Mouse (Mus musculus): ENCODE measurements at regions not wholly inside any gene's neighbourhood (a gene's known extent, or its start where the extent isn't known, plus 50 kb on each side); places are given as distances from the start of the nearest gene placed in this dataset.
A peak's percentile ranks its signal among the peaks of the same experiment; 100 is the strongest.
"Not testable (repeated sequence)": the region's sequence is repeated elsewhere in the genome, so short reads cannot be mapped to it uniquely, and the experiment has no call there.

- DNase-seq (ENCODE audit: extremely low read depth, low read depth) = no peak
Observed at GRCm38 (mm10) chr12:19125541-19125940, 611.2 kb downstream of the 5730507C01Rik start.

DNA sequence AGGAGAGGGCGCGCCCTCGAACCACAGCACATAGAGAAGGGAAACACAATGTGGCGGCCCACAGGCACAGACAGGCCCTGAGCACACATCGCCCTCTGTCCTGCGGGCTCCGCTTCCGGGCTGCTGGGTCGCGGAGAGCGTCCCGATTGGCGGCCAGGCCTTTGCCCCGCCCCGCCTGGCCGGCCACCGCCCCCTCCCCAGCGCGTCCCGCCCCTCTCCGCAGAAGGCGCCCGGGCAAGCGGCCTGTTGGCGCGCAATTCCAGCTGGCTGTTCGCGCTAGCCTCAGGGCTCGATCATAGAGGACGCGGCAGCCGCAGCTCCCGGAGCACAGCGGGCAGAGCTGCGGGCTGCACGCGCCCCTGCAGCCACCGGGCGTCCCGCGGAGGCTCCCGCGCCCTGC, 661.3 kb downstream of the 5730507C01Rik start:
- DNase-seq (ENCODE audit: extremely low read depth, low read depth) = no peak

- DNase-seq (ENCODE audit: extremely low read depth, low read depth) = no peak
Observed at GRCm38 (mm10) chr12:19192396-19192795, 678.1 kb downstream of the 5730507C01Rik start.

DNA sequence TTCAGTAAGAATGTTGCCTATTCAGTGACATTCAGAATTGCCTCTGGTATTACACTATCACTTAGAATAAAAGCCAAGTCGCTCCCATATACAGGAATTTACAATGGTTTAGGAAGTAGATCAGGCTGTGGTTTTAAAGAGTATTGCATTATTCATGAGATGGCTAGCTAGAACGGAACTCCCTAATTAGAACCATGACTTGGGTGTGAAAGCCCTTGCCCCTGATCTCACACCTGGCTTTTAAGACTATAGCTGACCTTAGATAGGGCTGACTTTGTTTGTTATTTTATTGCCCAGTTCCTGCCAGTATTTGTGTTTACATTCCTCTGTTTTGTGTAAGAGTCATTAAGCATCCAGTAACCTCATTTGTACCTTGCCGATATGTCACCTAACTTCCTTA, 678.7 kb downstream of the 5730507C01Rik start:
- not testable (repeated sequence) for DNase-seq (ENCODE audit: extremely low read depth, low read depth)

- not testable (repeated sequence) for DNase-seq (ENCODE audit: extremely low read depth, low read depth)
Observed at GRCm38 (mm10) chr12:19223996-19224395, 709.7 kb downstream of the 5730507C01Rik start.

DNA sequence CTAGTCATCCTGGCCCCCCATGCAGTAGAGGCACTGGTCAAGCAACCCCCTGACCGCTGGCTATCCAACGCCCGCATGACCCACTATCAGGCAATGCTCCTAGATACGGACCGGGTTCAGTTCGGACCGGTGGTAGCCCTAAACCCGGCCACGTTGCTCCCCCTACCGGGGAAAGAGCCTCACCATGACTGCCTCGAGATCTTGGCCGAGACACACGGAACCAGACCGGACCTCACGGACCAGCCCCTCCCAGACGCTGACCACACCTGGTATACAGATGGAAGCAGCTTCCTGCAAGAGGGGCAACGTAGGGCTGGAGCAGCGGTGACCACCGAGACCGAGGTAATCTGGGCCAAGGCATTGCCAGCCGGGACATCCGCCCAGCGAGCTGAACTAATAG, 707.6 kb upstream of the Gm21863 start:
- DNase-seq (ENCODE audit: extremely low read depth, low read depth) = peak; percentile 15

DNA sequence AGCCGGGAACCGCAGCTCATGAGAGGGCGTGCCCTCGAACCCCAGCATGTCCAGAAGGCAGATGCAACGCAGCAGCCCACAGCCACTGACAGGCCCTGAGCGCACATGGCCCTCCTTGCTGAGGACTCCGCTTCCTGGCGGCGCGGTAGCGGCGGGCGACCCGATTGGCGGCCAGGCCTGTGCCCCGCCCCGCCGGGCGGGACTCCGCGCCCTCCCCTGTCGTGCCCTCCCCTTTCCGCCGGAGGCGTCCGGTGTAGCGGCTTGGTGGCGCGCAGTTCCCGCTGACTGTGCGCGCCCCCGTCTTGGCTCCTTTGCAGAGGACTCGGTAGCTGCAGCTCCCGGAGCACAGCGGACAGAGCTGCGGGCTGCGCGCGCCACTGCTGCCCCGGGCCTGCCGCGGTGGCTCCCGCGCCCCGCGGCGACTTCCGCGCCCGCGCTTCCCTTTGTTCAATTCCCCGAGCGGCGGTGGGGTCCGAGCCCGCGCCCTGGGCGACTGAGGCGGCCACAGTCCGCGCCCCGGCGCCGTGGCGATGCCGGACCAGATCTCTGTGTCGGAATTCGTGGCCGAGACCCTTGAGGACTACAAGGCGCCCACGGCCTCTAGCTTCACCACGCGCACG, 665.9 kb upstream of the Gm21863 start:
- DNase-seq (ENCODE audit: extremely low read depth, low read depth) = not testable (repeated sequence)

DNA sequence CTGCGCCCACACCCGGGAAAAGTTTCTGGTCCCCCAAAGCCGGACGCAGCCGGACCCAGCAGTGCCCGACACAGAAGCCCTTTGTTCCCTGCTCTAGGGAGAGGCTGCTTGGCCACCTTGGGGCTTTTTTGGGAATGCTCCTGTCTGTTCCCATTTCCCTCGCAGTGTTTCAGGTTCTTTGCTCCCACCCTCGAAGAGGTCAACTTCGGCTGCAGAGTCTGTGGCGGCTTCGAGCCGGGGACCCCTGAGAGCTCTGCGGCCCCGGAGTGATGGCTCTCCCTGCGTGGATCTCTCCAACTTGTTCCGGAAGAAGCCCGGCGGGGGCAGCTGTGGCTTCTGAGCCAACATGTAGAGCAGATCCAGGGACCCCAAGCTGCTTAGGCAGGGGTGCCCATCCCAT, 665.3 kb upstream of the Gm21863 start:
- DNase-seq (ENCODE audit: extremely low read depth, low read depth) = not testable (repeated sequence)

DNA sequence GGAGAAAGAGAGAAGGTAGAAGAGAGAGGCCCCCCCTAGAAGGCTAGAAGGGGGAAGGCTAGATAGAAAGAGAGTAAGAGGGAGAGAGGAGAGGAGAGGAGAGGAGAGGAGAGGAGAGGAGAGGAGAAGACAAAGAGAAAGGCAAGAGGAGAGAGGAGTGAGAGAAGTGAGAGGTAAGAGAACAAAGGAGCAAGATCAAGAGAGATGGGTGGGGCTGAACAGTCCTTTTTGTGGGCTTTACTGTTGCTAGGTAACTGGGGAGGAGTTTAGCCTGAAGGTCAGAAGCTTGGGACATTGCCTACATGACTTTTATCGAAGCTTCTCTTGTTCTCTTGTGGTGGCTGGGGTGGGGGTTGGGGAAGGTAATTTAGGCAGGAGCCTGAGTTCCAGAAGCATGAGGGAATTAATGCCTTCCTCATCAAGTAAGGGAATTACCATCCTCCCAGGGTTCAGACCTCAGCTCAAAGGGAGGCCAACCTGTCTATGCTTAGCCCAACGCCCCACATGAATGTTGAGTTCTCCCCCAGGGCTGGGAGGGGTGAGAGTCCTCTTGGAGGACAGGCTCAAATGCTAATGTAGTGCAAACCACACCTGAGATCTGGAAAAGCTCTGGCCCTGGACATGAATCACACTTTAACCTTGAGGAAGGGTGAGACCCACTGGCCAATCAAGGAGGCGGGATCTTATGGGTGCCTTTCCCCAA, 662.1 kb upstream of the Gm21863 start:
- not testable (repeated sequence) for DNase-seq (ENCODE audit: extremely low read depth, low read depth)
